Mouse (Mus musculus) thymus, adult 2 months (tissue): ENCODE measurements around the gene Dcst1. TPM values are rescaled to one million over a fixed set of nuclear protein-coding genes. Genes with fewer than 3 reads are reported as not detected.

Source experiments
- DNase-seq: peaks from one replicate; pipeline ENCODE4 v3.0.0; 2021
- H3K27ac ChIP-seq: fragments of 200-500 bp; 2 replicates; pipeline ENCODE4 v1.5.1; 2012; ENCODE audit warnings: low read length, control low read depth; ENCODE audit not compliant: control insufficient read depth, insufficient read depth
- H3K27me3 ChIP-seq: fragments of 200-500 bp; 2 replicates; pipeline ENCODE4 v1.6.1; 2012; ENCODE audit warnings: mild to moderate bottlenecking, low read length, moderate library complexity, mixed read lengths; ENCODE audit not compliant: control insufficient read depth, insufficient read depth
- H3K36me3 ChIP-seq: fragments of 200-500 bp; 2 replicates; pipeline ENCODE4 v1.6.1; 2012; ENCODE audit warnings: mild to moderate bottlenecking, low read length, moderate library complexity; ENCODE audit not compliant: control insufficient read depth, insufficient read depth
- H3K4me1 ChIP-seq: fragments of 200-500 bp; replicated peaks from 2 replicates; pipeline ENCODE4 v1.6.1; 2012; ENCODE audit warnings: low read length; ENCODE audit not compliant: control insufficient read depth, insufficient read depth
- H3K4me3 ChIP-seq: fragments of 200-500 bp; 2 replicates; pipeline ENCODE4 v1.5.1; 2012; ENCODE audit warnings: mild to moderate bottlenecking, low read length, control low read depth, moderate library complexity; ENCODE audit not compliant: control insufficient read depth, insufficient read depth
- CTCF ChIP-seq: fragments of 200-500 bp; IDR thresholded peaks from 2 replicates; pipeline ENCODE4 v1.5.1; 2012; ENCODE audit warnings: mild to moderate bottlenecking, control low read depth, low read length, moderate library complexity, borderline replicate concordance; ENCODE audit not compliant: control insufficient read depth, poor library complexity, insufficient read depth; ENCODE audit errors: extremely low read depth
- POLR2A ChIP-seq: fragments of 200-500 bp; IDR thresholded peaks from 2 replicates; pipeline ENCODE4 v1.6.1; 2012; ENCODE audit warnings: mild to moderate bottlenecking, low read length, control low read depth, moderate library complexity; ENCODE audit not compliant: control insufficient read depth, poor library complexity, insufficient read depth; ENCODE audit errors: extremely low read depth
- WGBS: fragments of 180-500 bp; shearing (Covaris S2); methylation state at CpG from one replicate; pipeline ENCODE4 v1.1.7; 2018; 5-methylcytosine and 5-hydroxymethylcytosine counted together
- polyA plus RNA-seq: library from polyadenylated mRNA; depleted of rRNA; stranded (reverse); fragments of >200 nt; gene quantifications from 2 replicates; pipeline ENCODE4 v1.2.3, GENCODE M21; 2012

Gene Dcst1
- polyA plus RNA-seq, 1 experiment = 0.24 TPM

DNA sequence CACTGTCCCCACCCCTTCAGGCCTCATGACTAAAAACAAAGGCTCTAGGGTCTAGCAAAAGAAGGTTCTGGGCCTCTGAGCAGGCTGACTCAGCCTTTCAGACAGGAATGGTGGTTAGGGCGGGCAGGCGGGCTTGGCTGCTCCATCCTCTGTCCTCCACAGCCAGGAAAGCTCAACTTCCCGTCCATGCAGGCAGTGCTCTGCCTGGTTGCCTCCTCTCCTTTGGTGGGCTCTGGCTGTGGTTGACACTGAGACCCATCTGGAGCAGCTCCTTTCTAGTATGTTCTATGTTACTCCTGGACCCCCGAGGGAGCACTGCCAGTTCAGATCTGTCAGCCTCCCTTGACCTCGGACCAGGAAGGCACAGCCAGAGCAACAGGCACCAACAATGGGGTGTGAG lies 37.6 kb upstream of the Dcst1 start, which contains the start of gene Lenep:
Gene Lenep, minus strand, starts transcription at position 101 of the 400 bp plus-strand sequence.
- Histone ChIP-seq H3K27ac (no peak within 1 kb of the TSS), H3K4me1 (no peaks in the 10 kb centered on the region), H3K36me3 (no peaks in the 10 kb centered on the region; the same call in 1 of the 2 replicates), H3K4me3 (no peak within 1 kb of the TSS), H3K27me3 (no peaks in the 10 kb centered on the region)
- DNase-seq = no peak
- 94% methylated on average over 5 of the region's 5 CpGs for WGBS
- TF ChIP-seq CTCF (no peak), POLR2A (no peak)

DNA sequence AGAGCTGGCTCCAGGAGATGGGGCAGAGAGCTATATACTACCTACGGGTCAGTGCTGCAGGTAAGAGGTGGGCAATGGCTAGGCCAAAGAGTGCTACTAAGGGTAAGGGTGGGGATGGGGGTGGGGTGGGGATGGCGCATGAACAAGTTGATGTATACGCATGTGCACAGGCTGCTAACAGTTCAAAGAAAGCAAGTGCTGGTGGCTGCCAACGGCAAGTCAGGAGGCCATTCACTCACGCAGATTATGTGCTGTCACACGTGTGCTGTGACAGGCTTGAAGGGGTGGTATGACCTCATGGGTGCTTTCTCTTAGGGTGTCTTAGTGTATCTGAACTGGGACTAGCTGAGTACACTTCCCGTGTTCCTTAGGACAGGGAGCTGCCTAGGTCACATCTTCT lies 36.3 kb upstream of the Dcst1 start:
- H3K27me3 ChIP-seq = no peaks in the 10 kb centered on the region
- no peak for DNase-seq
- no peak for TF ChIP-seq CTCF
- TF ChIP-seq POLR2A = no peak
- H3K4me3 ChIP-seq = no peak overlapping the region
- 94% methylated on average over 7 of the region's 7 CpGs for WGBS
- no peaks in the 10 kb centered on the region; the same call in 1 of the 2 replicates for H3K36me3 ChIP-seq
- H3K27ac ChIP-seq = no peak overlapping the region
- H3K4me1 ChIP-seq = peaks cover 3% of the 10 kb centered on the region

DNA sequence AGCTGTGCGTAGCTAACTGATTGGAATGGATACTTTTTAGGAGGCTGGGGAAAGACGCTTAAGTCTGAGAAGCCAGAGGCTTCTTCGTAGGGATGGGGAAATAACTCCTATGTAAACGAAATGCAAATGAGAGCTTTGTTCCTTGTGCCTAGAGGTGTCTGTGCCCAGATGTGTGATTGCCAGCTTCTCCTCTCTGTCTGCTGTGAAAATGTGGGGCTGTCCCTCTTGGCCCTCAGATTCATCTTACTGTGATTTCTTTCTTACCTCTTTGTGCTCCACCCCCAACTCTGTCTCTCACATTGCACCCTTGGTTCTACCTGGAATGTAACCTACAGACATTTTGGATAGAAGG lies 31.6 kb upstream of the Dcst1 start:
- TF ChIP-seq POLR2A (no peak), CTCF (no peak)
- Histone ChIP-seq H3K4me3 (no peak overlapping the region), H3K27ac (no peak overlapping the region), H3K27me3 (peaks cover 13% of the 10 kb centered on the region), H3K4me1 (peaks cover 25% of the 10 kb centered on the region), H3K36me3 (no peaks in the 10 kb centered on the region)
- 5% methylated on average over 4 of the region's 4 CpGs for WGBS
- DNase-seq = no peak

DNA sequence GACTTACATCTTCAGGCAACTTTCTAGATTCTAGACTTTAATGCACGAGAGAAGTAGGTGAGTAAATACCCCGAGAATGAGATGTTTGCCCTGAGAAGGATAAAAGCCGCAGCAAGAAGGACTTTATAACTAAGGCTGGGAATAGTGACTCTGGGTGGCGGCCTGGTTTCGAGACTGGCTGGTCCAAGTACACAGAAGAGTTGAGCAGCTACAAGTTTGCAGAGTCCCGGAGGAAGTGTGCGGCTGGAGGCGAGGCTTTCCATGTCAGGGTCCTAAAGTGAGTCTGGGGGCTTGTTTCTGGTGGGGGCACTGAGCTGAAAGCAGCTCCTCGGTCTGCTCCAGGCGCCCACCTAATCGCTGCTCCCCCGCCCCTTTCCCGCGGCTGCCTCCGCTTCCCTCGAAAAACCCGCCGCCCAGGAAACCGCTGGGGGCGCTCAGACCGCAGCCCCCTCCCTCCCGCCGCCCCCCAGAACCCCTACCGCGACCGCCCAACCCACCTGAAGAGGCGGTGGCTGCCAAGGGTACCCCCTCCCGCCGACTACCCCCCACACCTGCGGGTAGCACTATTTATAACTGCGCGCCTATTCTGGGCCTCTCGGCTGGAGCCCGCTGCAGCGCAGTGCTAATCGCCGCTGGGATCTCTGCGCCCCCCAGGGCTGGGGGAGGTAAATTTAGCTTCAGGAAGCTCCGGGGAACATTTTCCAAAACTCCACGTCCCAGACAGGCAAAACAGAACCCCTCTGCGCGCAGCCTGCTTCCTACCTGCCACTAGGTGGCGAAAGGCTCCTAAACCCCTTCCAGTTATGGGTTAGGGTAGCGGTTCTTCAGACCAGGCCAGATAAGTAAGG lies 31.0 kb upstream of the Dcst1 start:
- WGBS = under 1% methylated on average over 43 of the region's 44 CpGs
- DNase-seq = peak; percentile 79
- H3K27ac ChIP-seq = no peak overlapping the region
- peaks cover 31% of the 10 kb centered on the region for H3K4me1 ChIP-seq
- no peak overlapping the region; the same call in 1 of the 2 replicates for H3K4me3 ChIP-seq
- H3K36me3 ChIP-seq = no peaks in the 10 kb centered on the region
- TF ChIP-seq POLR2A = no peak
- peak; percentile 89 for TF ChIP-seq CTCF
- peaks cover 13% of the 10 kb centered on the region for H3K27me3 ChIP-seq

DNA sequence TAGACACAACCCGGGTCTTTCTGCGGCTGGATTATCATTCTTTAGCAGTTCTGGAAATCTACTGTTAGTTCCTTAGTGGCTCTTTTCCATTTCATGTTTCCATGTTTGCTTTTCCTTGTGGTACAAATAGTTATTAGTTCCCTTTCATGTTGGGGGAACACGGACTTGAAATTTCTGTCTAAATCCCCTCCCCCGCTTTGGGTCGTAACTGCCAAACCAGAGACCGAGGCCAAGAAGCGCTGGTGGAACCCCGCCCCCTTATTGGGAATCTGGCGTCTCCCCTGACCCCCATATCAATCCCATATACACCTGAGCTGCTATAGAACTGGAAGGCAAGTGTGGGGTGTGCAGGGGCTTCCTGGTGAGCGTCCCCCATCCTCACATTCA lies 30.4 kb upstream of the Dcst1 start:
- peaks cover 36% of the 10 kb centered on the region for H3K4me1 ChIP-seq
- 10% methylated on average over 10 of the region's 10 CpGs for WGBS
- TF ChIP-seq CTCF (no peak), POLR2A (no peak)
- H3K4me3 ChIP-seq = no peak overlapping the region
- H3K27me3 ChIP-seq = peaks cover 13% of the 10 kb centered on the region
- H3K36me3 ChIP-seq = no peaks in the 10 kb centered on the region
- no peak for DNase-seq
- H3K27ac ChIP-seq = no peak overlapping the region

DNA sequence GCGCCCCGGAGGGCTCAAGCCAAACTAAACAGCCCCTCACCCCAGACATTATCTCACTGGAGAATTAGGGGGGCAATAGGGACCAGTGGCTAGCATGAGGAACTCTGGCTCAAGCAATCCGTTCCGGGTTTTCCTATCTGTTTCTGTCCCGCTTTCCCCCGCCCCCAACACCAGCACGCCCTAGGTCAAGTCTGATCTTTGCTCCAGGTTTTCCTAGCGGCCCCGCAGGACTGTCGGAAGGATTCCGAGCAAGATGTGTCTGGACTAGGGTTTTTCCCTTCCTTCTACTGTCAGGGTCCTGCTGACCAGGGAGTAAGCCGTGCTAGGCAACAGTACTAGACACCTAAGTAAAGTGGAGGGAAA lies 29.8 kb upstream of the Dcst1 start:
- 2% methylated on average over 12 of the region's 12 CpGs for WGBS
- no peaks in the 10 kb centered on the region for H3K36me3 ChIP-seq
- no peak for TF ChIP-seq CTCF
- TF ChIP-seq POLR2A = no peak
- peaks cover 41% of the 10 kb centered on the region for H3K4me1 ChIP-seq
- peak overlapping the region; percentile 16 for H3K4me3 ChIP-seq
- H3K27me3 ChIP-seq = peaks cover 13% of the 10 kb centered on the region
- no peak overlapping the region for H3K27ac ChIP-seq
- peak; percentile 18 for DNase-seq

DNA sequence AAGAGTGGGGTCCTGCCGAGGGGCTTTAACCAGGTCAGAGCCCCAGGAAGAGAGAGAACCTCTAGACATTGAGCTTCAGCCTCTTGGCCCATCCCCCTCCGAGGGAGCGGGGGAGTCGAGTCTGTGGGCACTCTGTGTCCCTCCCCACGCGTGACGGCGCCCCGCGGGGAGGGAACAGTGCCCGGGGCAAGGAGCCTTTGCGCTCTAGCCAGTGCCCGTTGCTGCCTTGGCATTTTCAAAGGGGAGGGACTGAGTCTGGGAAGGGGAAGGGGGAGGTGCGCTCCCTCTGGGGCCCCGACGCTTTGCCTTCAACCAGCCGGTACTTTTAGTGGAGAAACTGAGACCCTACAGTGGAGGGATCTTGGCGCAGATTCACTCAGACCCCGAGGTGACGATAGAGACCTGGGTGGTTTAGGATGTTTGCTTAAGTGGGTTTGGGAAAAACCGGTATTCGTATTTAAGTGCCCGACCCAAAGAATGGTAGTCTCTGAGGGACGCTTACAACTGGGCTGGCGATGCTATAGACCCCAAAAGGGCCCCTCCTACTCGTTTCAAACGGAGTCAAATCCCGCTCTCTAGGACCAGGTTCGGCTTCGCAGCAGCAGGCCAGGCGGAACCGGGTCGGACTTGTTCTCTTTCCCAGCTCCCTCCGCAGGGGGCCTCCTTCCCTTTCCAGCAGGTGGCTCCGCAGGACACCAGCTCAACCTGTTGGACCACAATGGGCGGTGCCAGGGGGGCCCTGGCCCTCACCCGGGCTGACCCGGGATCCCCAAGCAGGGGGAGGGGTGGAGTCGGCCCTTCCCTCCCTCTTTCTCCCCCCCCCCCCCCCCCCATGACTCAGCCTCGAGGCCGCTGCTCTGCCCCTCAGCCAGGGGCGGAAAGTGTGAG lies 29.2 kb upstream of the Dcst1 start, which contains the start of gene Zbtb7b:
Gene Zbtb7b, minus strand, starts transcription at position 771 of the 888 bp plus-strand sequence.
- H3K4me3 ChIP-seq = peak within 1 kb of the TSS; percentile 46
- peak; percentile 29 for DNase-seq
- TF ChIP-seq CTCF (no peak), POLR2A (no peak)
- peaks cover 13% of the 10 kb centered on the region for H3K27me3 ChIP-seq
- no peaks in the 10 kb centered on the region for H3K36me3 ChIP-seq
- H3K27ac ChIP-seq = peak within 1 kb of the TSS; percentile 59
- WGBS = 1% methylated on average over 42 of the region's 42 CpGs
- H3K4me1 ChIP-seq = peaks cover 48% of the 10 kb centered on the region
